Mouse (Mus musculus) common myeloid progenitor, adult 5-6 weeks (primary cell): ENCODE data around the gene Mmgt2. TPM values are rescaled to one million over a fixed set of nuclear protein-coding genes. Genes with fewer than 3 reads are reported as not detected.
A peak's percentile ranks its signal among the peaks of the same experiment; 100 is the strongest.

Source experiments
- ATAC-seq: replicated peaks from 2 replicates; pipeline ENCODE4 v1.8.0; 2016; ENCODE audit warnings: low read depth, mild to moderate bottlenecking, moderate TSS enrichment, inconsistent platforms; ENCODE audit not compliant: poor library complexity, severe bottlenecking
- total RNA-seq: library from RNA; stranded (forward); fragments of 200-1000, 187-1606 nt; gene quantifications from 2 replicates; pipeline ENCODE4 v1.2.3, GENCODE M21; 2017

Gene Mmgt2
- total RNA-seq, 1 experiment from 2014 or later: 28.6 TPM

DNA sequence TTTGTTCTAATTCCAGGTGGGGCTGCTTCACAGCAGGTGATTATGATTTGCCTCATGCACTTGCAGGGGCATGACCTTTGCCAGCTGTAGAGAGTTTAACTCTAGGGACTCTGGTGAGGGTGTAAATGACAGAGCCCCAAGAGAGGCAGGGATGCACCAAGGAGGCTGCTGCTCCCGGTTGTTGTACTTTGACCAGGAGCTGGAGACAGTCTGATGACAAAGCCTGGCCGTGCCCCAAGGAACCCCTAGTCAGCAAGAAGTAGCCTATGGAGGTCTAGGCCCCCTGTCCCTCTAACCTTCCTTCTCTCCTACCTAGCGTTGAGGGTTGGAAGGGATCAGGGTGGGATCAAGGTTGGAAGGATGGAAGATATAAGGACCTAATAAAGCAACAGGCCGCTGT lies 33.0 kb upstream of the Mmgt2 start:
- ATAC-seq: no peak

DNA sequence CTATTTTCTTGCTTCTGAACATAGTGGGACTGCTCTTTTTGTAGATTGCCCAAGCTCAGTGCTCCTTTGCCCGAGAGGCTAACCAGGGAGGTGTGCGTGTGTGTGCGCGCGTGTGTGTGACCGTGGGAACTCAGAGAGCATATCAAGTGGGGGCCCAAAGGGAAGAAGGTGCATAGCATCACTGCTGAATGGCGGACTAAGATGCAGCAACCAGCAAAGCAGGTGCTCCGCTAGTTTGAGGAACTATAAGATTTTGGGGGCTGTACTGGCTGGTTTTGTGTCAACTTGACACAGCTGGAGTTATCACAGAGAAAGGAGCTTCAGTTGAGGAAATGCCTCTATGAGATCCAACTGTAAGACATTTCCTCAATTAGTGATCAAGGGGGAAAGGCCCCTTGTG lies 27.4 kb upstream of the Mmgt2 start:
- ATAC-seq: peak; percentile 34; the same call in 1 of the 2 replicates

DNA sequence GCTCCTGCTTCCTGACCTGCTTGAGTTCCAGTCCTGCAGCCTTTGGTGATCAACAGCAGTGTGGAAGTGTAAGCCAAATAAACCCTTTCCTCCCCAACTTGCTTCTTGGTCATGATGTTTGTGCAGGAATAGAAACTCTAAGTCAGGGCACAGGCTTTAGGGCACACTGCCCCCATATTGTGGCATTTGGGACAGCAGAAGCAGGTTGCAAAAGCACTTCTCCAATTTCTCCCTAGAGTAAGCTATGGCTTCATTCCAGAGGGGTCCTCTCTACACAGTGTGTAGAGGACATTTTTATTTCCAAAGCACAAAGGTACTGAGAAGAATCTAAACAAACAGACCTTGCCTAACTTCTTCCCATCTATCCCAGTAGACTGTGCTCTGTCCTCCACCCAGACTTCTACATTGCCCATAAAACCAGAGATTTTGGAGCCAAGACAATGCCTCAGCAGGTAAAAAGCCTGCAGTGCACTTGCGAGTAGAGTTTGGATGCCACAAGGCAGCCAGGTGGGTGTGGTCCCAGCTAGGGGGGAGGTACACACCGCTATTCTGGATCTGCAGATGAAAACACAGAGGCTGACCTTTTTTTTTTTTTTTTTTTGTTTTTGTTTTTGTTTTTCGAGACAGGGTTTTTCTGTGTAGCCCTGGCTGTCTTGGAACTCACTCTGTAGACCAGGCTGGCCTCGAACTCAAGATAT lies 26.7 kb upstream of the Mmgt2 start:
- ATAC-seq: peak; percentile 51

DNA sequence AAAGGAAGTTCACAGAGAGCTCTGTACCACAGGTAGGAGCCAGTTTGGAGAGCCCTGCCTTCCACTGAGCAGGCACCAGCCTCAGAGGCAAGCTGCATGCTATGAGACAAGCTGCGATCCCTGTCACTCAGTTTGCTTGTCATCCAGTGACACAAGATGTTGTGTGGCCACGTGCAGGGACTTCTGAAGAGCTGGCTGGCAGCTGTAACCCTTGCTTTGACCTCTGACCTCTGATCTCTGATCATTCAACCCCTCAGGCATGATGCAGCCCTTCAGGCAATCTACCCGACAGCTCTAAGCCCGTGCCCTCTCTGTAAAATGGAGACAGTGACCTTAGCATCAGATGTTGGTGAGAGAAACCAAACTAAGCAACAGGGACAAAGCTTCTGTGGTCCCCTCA lies 25.6 kb upstream of the Mmgt2 start:
- ATAC-seq: no peak

DNA sequence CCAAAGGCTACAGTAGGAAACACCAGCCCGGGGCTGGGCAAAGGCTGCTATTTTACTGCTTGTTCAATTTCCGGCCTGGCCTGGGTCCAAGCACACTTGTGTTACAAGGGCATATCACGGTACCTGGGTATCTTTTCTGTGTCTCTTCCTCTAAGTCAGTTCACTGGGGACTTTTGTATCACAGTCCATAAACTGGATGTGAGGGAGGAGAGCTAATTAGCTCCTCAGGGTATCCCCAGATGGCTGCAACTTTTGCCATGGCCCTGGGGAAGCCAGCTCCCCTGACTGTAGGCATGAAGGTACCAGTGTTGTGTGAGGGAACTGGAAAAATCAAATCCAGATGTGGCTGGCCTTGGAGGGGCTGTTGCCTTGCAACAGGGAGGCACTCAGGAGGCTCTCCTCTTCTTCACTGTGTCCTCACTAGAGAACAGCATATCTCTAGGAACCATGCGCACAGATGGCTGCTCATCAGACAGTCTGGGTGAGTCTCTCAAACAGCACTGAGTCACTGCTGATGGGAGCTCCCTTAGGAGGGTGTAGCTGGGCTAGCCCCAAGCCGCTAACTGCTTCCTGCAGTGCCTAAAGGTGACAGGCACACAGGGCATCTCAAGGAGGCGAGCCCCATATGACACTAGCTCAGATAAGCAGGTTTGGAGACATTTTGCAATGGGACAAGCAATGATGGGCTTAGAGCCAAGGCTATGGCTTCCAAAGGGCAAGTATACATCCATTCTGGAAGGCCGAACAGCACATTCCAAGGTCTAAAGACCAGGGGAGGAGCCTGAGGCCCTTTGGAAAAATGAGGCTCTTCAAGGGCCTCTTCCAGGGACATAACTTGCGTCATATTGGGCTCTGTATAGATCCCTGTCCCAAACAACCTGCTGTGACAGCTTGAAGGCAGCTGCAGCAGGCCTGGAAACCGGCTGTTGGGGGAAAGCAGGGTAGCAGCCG lies 23.8 kb upstream of the Mmgt2 start:
- peak; percentile 61 for ATAC-seq

DNA sequence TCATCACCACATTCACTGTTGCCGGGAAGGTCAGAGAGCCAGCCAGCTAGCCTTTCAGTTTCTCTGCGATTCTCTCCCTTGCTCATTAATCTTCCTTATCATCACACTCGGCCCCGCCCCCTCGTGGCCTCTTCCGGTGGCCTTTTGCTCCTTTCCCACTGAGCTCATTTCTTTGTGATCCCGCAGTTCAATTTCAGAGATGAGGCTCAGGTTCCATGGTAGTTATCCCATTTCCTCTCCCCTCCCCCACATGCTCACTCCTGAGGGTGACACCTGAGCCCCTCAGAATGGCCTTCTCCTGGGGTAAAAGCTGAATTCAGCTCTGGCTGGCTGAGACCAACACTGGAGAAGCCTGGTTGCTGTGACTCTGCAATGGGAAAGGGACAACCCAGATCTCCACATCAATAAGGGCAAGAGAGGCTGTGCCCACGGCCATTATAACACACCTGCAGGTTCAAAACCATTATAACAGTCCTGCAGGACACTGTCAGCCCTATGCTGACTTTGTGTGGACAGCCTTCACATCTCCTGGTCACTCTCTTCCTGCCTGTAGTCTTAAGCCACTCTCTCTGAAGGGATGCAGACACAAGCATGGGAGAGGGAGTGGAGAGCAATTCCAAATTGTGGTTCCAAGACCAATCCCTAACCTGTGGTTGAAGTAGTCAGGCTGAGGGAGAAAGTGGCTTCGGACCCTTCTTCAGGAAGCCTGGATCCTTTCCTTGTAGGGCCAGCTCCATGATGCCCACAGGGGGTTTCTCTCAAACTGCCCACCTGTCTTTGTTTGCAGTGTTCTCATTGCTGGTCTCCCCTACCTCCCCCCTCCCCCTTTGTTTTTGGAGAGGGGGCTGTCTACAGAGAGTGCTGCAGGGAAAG lies 18.9 kb upstream of the Mmgt2 start:
- peak; percentile 53; the same call in 1 of the 2 replicates for ATAC-seq

DNA sequence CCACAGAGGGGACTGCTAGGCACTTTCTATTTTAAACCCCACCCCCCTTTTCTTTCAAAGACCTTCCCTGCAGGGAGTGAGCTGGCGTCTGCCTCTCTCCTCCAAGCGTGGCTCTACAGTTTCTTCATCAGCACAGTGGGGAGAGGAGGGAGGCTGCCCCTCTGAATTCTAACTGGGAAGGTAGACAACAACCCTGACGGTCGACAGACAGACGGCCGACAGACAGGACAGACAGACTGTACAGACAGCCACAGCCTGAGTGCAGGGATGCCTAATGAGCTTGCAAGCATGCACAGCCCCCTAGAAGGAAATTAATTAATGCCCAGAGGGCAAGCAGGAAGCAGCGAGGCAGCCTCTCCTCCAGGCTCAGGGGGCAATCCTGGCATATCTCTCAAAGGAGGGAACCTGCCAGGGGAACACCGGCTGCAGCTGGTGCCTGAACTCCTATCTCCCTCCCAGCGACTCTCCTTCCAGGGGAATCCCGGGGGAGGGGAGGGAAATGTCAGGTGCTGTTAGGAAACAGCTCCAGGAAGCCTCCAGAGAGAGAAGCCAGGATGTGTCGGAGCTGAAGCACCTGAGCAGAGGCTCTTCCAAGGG lies 18.1 kb upstream of the Mmgt2 start:
- ATAC-seq: no peak; the same call in 1 of the 2 replicates

DNA sequence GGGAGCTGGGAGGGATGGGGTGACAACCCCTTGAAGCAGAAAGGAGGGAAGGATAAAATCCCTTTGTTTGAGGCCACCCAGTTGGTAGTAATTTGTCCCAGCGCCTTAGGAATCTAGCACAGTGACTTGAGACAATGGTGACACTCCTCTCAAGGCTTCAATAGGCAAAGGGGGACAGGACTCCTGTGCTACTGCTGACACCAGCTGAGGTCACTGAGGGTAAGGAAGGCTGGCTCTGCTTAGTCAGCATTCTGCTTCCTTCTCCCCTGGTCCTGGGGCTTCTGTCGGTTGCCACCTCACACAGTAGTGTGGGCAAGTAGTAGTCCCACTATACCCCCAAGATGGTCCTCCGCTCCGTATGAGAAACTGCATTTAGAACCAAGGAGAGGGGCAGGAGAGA lies 17.3 kb upstream of the Mmgt2 start:
- ATAC-seq: no peak

DNA sequence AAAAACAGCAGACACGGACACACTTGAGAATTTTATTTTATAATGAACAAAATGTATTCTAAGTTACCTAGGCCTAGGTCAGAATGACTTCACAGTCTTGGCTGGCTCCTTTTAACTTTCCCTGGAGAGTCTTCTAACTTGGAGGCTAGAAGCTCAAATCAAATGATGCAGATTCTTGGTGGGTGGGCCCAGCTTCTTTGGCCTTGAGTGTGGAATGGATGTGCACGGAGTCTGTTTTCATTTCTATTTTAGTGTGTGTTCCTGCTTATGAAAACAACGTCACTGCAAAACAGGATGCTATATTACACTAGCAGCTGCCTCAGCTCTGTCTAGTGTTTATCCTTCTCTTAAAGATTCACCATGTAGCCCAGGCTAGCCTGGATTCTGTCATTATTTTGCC lies 13.1 kb upstream of the Mmgt2 start:
- ATAC-seq: no peak

DNA sequence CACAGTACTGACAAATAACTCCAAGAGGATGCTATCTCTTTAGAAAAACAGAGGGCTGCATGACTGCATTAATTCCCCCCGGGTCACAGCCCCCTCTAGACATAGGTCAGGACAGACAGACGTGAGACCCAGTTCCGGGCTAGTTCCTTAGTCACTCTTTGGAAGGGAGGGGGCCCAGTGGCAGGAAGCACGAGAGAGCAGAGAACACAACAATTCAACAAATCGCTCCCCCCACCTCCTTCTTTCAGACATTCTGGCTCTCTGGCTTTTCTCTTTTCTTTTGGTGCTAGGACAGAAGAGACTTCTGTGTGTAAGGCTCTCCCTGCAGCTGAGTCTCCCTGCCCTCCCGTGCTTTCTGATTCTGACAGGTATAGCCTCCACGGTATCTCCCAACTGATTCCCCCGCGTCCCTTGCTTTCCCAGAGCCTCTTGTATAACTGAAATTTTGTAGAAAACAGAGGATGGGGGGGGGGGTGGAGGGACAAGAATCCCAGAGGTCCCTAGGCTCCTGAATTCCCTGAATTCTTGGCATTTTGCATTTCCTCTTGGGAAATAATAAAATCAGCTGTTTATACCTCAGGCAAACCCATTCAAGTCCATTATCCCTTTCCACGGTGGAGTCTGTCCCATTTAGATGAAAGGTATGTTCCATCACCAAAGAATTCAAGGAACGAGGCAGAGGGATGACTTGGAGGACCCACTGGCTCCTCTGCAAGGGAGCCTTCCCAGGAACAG lies 12.2 kb upstream of the Mmgt2 start:
- ATAC-seq: no peak

DNA sequence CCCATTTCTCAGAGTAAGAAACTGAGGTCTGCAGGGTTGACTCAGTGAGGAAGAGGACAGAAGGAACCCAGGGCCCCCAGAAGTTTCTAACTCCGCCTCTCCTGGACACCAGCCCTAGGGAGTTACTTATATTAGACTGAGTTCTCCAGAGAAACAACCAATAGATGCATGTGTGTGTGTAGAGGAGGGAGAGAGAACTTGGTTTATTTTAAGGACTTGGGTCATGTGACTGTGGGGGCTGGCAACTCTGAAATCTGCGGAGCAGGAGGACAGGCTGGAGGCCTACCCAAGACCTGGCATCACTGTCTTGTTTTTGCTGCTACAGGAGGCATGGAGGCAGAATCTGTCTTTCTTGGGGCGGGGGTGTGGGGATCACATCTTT lies 11.6 kb upstream of the Mmgt2 start:
- no peak for ATAC-seq

DNA sequence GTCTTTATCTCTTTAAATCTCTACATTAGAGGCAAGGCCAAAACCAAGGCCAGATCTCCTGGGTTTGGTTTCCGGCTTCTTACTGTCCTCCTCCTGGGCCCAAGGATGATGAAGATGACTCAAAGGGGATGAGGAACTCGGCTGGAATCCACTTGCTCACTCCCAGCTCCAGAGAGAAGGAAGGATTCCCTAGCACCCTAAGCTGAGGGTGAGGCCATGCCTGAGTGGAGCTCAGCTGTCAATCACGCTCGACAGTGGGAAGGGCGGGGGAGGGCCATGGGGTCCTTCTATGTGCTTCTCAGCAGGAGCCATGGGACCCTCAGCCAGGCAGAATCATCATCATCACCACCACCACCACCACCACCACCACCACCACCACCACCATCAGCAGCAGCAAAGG lies 11.1 kb upstream of the Mmgt2 start:
- no peak; the same call in 1 of the 2 replicates for ATAC-seq

DNA sequence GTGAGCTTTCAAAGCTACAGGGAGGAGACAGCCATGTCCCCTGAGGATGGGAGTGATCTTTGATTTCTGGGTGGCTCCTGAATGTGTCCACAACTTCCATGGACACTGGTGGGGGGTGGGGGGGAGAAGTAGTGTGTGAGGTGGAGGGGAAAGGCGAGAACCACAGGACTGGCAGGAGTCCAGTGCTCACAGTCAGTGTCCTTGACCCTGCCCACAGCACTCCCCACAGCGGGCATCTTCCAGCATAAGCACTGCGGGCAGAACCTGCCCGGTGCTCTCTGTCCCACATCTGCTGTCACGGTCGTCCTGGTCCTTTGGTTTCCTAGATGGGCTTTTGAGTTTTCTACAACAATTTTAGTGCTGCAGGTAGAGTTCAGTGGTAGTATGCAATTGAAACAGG lies 10.7 kb upstream of the Mmgt2 start:
- ATAC-seq: no peak

DNA sequence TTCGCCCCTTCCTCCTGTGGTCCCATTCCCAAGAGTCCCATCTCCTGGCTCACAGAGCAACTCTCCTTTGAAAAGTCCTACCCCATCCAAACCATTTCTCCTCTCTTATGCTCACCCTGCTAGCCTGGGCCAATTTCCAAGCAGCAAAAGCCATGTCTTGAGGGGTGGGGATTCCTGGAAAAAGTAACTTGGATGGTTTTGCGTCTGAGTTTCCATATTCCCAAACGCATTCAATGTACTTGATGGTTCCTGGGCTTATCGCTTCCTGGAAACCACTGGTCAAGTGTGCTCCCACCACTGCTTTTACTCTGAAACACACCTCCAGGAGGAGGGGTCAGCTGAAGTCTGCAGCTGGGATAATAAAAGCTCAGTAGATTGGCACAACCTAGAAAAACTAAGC lies 10.1 kb upstream of the Mmgt2 start:
- ATAC-seq: no peak

DNA sequence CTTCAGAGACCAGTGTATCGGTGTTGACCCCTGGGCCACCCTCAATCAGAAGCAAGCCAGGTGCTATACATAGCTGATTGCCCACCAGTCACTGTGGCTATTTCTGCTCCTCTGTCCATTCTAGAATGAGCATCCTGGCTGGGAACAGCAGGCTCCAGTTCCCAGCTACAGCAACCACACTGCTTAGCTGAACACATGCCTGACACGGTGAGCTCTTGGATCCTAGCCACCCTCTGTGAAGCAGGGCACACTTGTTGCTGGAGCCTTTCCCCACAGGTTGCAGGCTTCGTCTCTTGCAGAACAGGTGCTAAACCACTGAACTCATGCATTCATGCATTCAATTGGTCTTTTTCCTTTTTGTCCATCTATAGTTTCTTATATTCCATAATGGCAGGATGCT lies 8.1 kb upstream of the Mmgt2 start:
- ATAC-seq: no peak

DNA sequence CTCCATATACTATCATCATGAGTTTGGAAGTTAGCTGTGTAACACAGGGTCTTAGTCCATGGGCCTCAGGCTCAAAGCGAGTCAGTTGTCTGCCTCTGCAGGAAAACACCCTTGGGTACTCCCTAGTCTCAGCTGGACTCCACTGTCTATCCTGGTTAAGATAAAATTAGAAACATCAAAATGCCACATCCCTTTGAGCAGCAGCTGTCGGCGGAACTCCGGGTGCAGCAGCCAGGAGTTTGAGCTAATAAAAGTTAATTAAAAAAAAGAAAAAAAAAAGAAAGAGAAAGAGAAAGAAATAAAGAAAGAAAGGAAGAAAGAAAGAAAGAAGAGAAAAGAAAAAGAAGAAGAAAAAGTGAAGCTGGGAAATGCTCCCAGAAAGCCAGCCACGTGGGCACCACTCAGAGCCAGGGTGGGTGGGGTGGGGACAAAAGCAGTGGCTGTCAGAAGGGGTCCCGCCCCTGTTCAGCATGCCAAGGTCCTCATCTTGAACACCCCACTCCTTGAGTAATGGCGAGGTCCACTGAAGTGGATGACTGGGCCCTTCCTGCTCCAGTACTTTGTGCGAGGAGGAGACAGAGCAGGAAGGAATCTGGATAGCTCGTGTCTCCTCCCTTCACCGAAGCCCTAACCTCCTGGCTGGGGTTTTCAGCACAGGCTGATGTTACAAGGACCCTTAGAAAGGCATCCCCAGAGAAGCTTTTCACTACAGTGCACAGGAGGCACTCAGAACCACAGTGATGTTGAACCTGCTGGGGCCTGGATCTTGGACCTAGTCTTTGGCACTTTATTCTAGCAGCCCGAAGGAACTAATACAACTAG lies 6.2 kb upstream of the Mmgt2 start:
- ATAC-seq: no peak

DNA sequence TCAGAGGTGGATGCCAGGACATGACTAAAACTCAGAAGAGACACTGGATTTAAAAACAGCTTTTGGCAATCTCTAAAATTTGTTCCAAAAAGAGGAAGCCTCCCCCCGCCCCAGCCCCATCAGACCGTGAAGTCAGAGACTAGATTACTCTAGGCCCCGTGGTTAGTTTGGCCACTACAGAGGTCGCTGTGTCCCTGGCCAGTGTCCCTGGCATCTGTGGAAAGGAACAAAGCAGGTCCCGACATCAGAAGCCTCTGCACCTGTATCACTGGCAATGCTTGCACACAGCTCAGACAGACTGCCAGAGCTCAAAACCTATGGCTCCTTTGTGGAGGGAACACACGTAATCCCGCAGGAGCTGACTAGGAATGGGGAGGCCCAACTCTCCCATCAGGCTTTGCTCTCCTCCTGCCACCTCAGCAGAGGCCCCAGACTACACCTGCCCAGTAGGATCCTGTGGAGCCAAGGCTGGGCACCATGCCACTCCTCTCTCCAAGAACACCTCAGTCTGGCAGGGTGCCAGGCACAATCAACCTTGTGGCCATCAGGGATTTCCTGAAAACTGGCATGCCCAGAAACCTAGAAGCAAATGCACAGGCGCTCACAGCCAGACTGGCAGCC lies 5.3 kb upstream of the Mmgt2 start:
- peak; percentile 26 for ATAC-seq

DNA sequence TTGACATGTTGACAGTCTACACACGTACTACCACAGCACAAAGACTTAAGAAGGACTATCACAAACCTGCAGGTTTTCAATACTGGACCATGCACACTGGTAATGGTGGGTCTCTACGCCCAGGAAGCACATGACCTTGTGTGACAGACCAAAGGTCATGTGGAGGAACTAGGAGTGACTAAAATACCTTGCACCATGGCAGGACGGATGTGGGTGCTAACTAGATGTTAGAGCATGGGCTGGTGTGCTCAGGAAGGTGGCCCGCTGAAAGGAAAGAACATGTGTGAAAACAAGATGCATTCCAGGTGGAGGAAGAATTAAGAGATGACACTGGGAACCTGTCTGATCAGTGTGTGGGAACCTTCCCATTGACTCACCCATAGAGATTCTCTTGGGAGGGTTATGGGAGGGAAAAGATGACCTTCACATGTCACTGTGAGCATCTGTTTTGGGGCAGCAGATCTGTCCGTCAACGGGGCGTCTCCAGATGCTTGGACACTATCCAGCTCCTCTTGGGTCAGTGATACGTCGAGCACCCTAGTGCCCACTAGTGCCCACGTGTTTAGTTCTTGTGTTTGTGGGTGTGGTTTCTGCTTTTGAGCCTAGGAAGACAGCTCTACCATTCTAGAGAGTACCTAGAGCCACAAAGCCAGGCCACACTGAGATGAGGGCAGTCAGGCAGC lies 4.6 kb upstream of the Mmgt2 start:
- ATAC-seq: no peak
